Mouse (Mus musculus): ENCODE data around the gene Zmynd19. TPM values are rescaled to one million over a fixed set of nuclear protein-coding genes. Genes with fewer than 3 reads are reported as not detected.
A peak's percentile ranks its signal among the peaks of the same experiment; 100 is the strongest.
"Not testable (repeated sequence)": the region's sequence is repeated elsewhere in the genome, so short reads cannot be mapped to it uniquely, and the experiment has no call there.

The Zmynd19 gene
- polyA plus RNA-seq, 1 experiment from 2014 or later: 31.9 TPM

DNA sequence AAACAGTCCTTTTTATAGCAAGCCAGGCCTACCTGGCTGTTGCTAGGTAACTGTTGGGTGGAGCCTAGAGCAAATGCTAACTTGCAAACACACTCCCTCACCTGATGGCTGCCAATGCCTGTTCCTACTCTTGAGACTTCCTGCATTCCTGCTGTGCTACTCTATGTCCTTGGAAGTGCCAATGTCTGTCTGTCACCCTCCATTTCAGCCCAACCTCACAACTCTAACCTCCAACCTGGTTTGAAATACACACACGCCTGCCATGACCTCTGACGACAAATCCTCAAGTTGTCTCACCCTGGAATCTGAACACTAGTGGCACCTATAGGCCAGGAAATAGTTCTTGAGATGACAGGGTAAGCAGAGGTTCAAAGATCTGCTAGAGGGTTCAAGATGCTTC is 20.5 kb upstream of the Zmynd19 start:
- H3K4me2 ChIP-seq (ENCODE audit: low read depth): no peak overlapping the region
- no peak overlapping the region for H3K27ac ChIP-seq (ENCODE audit: low read depth, low read length)
- H3K9me3 ChIP-seq (ENCODE audit: control insufficient read depth, low read length): no peaks in the 10 kb centered on the region
- WGBS: 54% methylated on average over 2 of the region's 2 CpGs
- H3K36me3 ChIP-seq (ENCODE audit: control insufficient read depth, insufficient read depth, low read length): no peaks in the 10 kb centered on the region
- no peaks in the 10 kb centered on the region for H3K4me1 ChIP-seq (ENCODE audit: control insufficient read depth, insufficient read depth, low read length)
- DNase-seq (ENCODE audit: low spot score): no peak
- H3K27me3 ChIP-seq (ENCODE audit: control insufficient read depth, insufficient read depth, low read length): no peaks in the 10 kb centered on the region
- ATAC-seq (ENCODE audit: insufficient read depth, low FRiP score, low TSS enrichment): no peak
- H3K4me3 ChIP-seq (ENCODE audit: low read depth, low read length): no peak overlapping the region
- H3K9ac ChIP-seq (ENCODE audit: low read length): no peak overlapping the region

DNA sequence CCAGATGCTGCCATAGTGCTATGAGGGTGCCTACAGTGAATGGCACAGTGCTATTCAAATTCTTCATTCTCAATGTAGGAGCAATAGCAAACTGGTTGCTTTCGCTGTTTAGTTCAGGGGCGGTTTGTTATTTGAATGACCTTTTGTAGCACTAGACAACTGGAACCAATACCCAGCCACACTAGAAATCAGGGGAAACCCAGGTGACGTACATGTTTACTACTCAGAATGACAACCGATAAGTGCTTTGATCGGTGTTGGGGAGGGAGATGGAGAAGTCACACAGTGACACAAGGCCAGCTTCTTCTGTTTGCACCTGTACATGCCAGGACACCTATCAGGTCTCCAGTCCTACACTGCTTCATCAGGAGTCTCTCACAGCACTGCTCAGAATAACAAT is 20.0 kb upstream of the Zmynd19 start:
- Histone ChIP-seq H3K27ac (ENCODE audit: low read depth, low read length) (no peak overlapping the region), H3K4me1 (ENCODE audit: control insufficient read depth, insufficient read depth, low read length) (no peaks in the 10 kb centered on the region), H3K9ac (ENCODE audit: low read length) (no peak overlapping the region), H3K36me3 (ENCODE audit: control insufficient read depth, insufficient read depth, low read length) (no peaks in the 10 kb centered on the region), H3K4me2 (ENCODE audit: low read depth) (no peak overlapping the region), H3K27me3 (ENCODE audit: control insufficient read depth, insufficient read depth, low read length) (no peaks in the 10 kb centered on the region), H3K4me3 (ENCODE audit: low read depth, low read length) (no peak overlapping the region), H3K9me3 (ENCODE audit: control insufficient read depth, low read length) (no peaks in the 10 kb centered on the region)
- ATAC-seq (ENCODE audit: insufficient read depth, low FRiP score, low TSS enrichment) (no peak), DNase-seq (ENCODE audit: low spot score) (no peak)
- 95% methylated on average over 5 of the region's 5 CpGs for WGBS

DNA sequence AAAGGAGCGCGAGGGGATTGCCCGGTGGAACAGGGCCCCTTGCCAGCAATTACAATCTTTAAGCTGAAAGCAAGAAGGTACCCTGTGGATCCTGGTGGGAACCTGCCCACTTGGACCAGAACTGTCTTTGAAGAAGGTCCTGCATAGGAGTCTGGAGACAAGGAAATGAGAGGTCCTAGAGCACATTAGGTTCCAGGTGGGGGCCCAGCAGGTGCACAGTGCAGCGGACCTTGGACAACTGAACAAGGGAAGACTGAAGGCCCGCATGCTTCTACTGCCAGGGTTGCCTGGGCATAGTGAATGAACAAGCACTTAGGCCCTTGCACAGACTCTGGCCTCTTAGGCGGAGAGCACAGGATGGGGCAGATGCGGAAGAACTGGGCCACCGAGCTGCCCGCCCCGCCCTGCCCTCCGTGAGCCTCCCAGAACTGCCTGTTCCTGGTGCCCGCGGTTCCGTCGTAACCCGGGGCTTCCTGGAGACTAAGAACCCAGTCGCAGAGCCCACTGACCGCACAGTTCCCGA is 15.1 kb upstream of the Zmynd19 start:
- Histone ChIP-seq H3K36me3 (ENCODE audit: control insufficient read depth, insufficient read depth, low read length) (no peaks in the 10 kb centered on the region), H3K27me3 (ENCODE audit: control insufficient read depth, insufficient read depth, low read length) (no peaks in the 10 kb centered on the region), H3K27ac (ENCODE audit: low read depth, low read length) (no peak overlapping the region), H3K4me2 (ENCODE audit: low read depth) (peak overlapping the region; percentile 98), H3K9ac (ENCODE audit: low read length) (peak overlapping the region; percentile 69), H3K4me3 (ENCODE audit: low read depth, low read length) (peak overlapping the region; percentile 56), H3K4me1 (ENCODE audit: control insufficient read depth, insufficient read depth, low read length) (peaks cover 3% of the 10 kb centered on the region; the same call in 1 of the 2 replicates), H3K9me3 (ENCODE audit: control insufficient read depth, low read length) (no peaks in the 10 kb centered on the region)
- 6% methylated on average over 19 of the region's 19 CpGs for WGBS
- DNase-seq (ENCODE audit: low spot score): no peak
- ATAC-seq (ENCODE audit: insufficient read depth, low FRiP score, low TSS enrichment): peak; percentile 49

DNA sequence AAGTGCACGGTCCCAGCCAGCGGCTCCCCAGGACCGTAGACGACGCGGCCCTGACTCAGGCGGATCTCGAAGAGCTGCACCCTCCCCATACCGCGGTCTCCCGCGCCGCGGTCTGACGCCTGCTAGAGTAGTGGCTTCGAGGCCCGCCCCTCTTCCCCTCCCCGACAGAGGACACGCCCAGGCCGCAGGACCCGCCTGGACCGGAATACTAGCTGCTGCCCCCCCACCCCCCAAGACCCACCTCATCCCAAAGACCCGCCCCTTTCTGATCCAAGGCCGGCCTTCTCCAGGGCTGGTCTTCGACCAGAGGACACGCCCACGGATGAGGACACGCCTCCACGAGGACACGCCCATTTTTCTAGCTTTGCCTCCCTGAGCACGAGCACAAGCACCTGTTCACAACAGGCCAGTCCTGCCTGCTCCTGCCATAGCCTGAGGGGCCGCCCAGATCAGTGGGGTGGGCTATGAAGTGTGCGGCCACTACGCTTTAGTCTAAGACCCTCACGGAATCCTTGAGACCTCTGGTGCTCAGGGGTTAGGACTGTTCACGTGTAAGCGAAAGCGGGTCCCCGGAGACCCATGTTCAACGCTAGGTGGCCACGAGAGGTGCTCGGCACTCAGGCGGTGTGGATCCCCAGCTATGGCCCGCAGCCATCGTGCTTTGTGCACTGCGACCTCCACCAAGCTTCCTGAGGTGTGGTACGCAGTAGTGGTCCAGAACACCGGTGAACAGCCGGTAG is 14.4 kb upstream of the Zmynd19 start, which contains the start of gene Arrdc1:
Arrdc1 (minus strand) TSS at position 196 of the 740 bp plus-strand sequence.
- H3K27ac ChIP-seq (ENCODE audit: low read depth, low read length): no peak within 1 kb of the TSS
- peaks cover 3% of the 10 kb centered on the region; the same call in 1 of the 2 replicates for H3K4me1 ChIP-seq (ENCODE audit: control insufficient read depth, insufficient read depth, low read length)
- peak; percentile 93 for DNase-seq (ENCODE audit: low spot score)
- H3K9me3 ChIP-seq (ENCODE audit: control insufficient read depth, low read length): no peaks in the 10 kb centered on the region
- peak within 1 kb of the TSS; percentile 69 for H3K9ac ChIP-seq (ENCODE audit: low read length)
- no peaks in the 10 kb centered on the region for H3K27me3 ChIP-seq (ENCODE audit: control insufficient read depth, insufficient read depth, low read length)
- ATAC-seq (ENCODE audit: insufficient read depth, low FRiP score, low TSS enrichment): peak; percentile 91
- under 1% methylated on average over 48 of the region's 49 CpGs for WGBS
- peak within 1 kb of the TSS; percentile 56 for H3K4me3 ChIP-seq (ENCODE audit: low read depth, low read length)
- peak within 1 kb of the TSS; percentile 98 for H3K4me2 ChIP-seq (ENCODE audit: low read depth)
- H3K36me3 ChIP-seq (ENCODE audit: control insufficient read depth, insufficient read depth, low read length): no peaks in the 10 kb centered on the region

DNA sequence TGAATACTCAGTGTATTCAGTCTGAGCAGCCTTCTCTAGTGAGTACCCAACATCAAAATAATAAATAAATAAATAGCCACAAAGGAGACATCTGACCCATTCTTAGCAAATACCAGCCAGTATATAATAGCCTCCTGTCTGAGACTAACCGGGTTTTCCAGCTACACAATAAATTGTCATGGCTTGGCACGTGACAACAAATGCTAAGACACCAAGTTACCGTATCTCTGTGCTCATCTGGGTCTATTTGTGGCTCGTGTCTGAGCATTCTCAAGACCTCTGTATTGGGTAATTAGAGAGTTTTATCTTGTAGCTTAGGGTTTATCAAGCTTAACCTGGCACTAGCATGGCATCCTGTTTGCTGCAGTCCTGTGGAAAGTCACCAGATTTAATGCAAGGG is 7.5 kb upstream of the Zmynd19 start:
- Histone ChIP-seq H3K4me1 (ENCODE audit: control insufficient read depth, insufficient read depth, low read length) (no peaks in the 10 kb centered on the region), H3K9me3 (ENCODE audit: control insufficient read depth, low read length) (no peaks in the 10 kb centered on the region), H3K36me3 (ENCODE audit: control insufficient read depth, insufficient read depth, low read length) (no peaks in the 10 kb centered on the region), H3K4me3 (ENCODE audit: low read depth, low read length) (no peak overlapping the region), H3K27me3 (ENCODE audit: control insufficient read depth, insufficient read depth, low read length) (no peaks in the 10 kb centered on the region), H3K9ac (ENCODE audit: low read length) (no peak overlapping the region), H3K4me2 (ENCODE audit: low read depth) (no peak overlapping the region), H3K27ac (ENCODE audit: low read depth, low read length) (no peak overlapping the region)
- ATAC-seq (ENCODE audit: insufficient read depth, low FRiP score, low TSS enrichment) (no peak), DNase-seq (ENCODE audit: low spot score) (no peak)
- 77% methylated on average over 4 of the region's 4 CpGs for WGBS

DNA sequence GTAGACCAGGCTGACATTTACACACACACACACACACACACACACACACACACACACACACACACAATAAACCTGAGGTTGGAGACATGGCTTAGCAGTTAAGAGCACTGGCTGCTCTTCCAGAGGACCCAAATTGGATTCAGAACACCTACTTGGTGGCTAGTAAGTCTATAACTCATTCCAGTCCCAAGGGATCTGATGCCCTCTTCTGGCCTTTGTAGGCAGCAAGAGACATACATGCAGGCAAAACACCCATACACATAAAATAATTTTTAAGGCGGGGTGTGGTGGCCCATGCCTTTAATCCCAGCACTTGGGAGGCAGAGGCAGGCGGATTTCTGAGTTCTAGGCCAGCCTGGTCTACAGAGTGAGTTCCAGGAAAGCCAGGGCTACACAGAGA is 5.3 kb upstream of the Zmynd19 start:
- not testable (repeated sequence) for H3K4me1 ChIP-seq (ENCODE audit: control insufficient read depth, insufficient read depth, low read length); H3K4me2 ChIP-seq (ENCODE audit: low read depth); H3K27me3 ChIP-seq (ENCODE audit: control insufficient read depth, insufficient read depth, low read length); H3K4me3 ChIP-seq (ENCODE audit: low read depth, low read length); H3K27ac ChIP-seq (ENCODE audit: low read depth, low read length); DNase-seq (ENCODE audit: low spot score); H3K9me3 ChIP-seq (ENCODE audit: control insufficient read depth, low read length); ATAC-seq (ENCODE audit: insufficient read depth, low FRiP score, low TSS enrichment); H3K36me3 ChIP-seq (ENCODE audit: control insufficient read depth, insufficient read depth, low read length); H3K9ac ChIP-seq (ENCODE audit: low read length)
- WGBS: 57% methylated on average over 2 of the region's 2 CpGs

DNA sequence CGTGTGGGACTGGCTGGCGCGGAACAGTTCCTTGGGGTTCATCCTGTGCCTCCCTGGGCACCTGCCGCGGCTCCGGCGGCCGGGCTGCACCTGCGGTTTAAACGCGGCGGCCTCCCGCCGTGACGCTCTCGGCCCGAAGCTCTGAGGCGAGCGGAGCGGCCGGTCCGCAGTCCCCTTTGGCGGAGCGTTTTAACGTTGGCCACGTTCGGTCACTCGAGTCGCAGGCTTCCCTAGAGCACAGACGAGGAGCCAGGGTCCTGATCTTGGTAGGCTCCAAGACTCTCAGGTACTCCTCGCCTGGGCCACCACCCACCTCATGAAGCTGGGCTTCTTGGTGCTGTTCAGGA is 570 bp downstream of the Zmynd19 start:
- peak overlapping the region; percentile 94 for H3K4me2 ChIP-seq (ENCODE audit: low read depth)
- H3K36me3 ChIP-seq (ENCODE audit: control insufficient read depth, insufficient read depth, low read length): peaks cover 2% of the 10 kb centered on the region
- no peaks in the 10 kb centered on the region for H3K9me3 ChIP-seq (ENCODE audit: control insufficient read depth, low read length)
- under 1% methylated on average over 31 of the region's 31 CpGs for WGBS
- no peaks in the 10 kb centered on the region for H3K27me3 ChIP-seq (ENCODE audit: control insufficient read depth, insufficient read depth, low read length)
- no peak for ATAC-seq (ENCODE audit: insufficient read depth, low FRiP score, low TSS enrichment)
- peak overlapping the region; percentile 98 for H3K4me3 ChIP-seq (ENCODE audit: low read depth, low read length)
- H3K9ac ChIP-seq (ENCODE audit: low read length): peak overlapping the region; percentile 94
- H3K4me1 ChIP-seq (ENCODE audit: control insufficient read depth, insufficient read depth, low read length): peaks cover 6% of the 10 kb centered on the region
- peak; percentile 23 for DNase-seq (ENCODE audit: low spot score)
- H3K27ac ChIP-seq (ENCODE audit: low read depth, low read length): peak overlapping the region; percentile 53; the same call in 1 of the 2 replicates

DNA sequence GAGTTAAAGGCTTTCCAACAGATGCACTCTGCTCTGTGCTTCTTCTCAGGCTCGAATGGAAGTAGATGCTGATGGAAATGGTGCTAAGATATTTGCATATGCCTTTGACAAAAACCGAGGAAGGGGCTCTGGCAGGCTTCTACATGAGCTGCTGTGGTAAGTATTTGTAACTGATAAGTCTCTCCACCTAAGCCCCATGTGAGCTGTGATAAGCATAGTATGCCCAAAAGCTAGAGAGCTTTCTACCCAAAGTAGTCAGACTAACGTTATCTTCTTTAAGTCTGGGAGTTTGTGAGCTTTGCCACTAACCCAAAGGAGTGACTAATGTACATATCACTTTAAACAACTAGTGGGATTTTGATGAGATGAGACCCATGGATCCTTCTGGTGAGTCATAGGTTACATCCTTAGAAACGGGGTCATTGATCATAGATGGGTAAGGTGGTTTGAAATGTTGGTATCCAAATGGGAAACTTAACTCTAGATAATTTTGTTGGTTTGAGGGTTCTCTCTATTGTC is 3.0 kb downstream of the Zmynd19 start:
- no peak overlapping the region for H3K4me3 ChIP-seq (ENCODE audit: low read depth, low read length)
- no peaks in the 10 kb centered on the region for H3K27me3 ChIP-seq (ENCODE audit: control insufficient read depth, insufficient read depth, low read length)
- DNase-seq (ENCODE audit: low spot score) (no peak), ATAC-seq (ENCODE audit: insufficient read depth, low FRiP score, low TSS enrichment) (no peak)
- H3K4me1 ChIP-seq (ENCODE audit: control insufficient read depth, insufficient read depth, low read length): peaks cover 6% of the 10 kb centered on the region
- no peak overlapping the region for H3K4me2 ChIP-seq (ENCODE audit: low read depth)
- no peak overlapping the region for H3K9ac ChIP-seq (ENCODE audit: low read length)
- H3K36me3 ChIP-seq (ENCODE audit: control insufficient read depth, insufficient read depth, low read length): peaks cover 10% of the 10 kb centered on the region
- no peak overlapping the region for H3K27ac ChIP-seq (ENCODE audit: low read depth, low read length)
- no peaks in the 10 kb centered on the region for H3K9me3 ChIP-seq (ENCODE audit: control insufficient read depth, low read length)
- 93% methylated on average over 4 of the region's 4 CpGs for WGBS

DNA sequence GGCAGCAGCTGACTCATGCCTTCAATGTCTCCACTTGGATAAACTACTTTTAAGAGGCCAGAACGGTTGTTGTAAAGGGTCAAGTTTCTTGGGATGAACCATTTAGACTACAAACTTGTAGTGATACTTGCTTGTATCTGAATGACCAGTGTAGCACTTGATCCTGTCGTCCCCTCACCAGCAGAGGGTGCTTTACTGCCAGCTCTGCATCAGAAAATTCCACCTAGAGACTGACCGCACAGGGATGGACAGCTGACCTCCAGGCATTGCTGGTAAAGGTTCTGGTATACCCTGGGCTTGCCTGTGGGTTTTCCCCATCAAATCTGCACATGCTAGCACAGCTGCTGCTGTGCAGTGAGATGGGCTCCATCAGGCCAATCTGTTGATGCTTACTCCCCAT is 11.3 kb downstream of the Zmynd19 start:
- Histone ChIP-seq H3K27ac (ENCODE audit: low read depth, low read length) (no peak overlapping the region), H3K9me3 (ENCODE audit: control insufficient read depth, low read length) (no peaks in the 10 kb centered on the region), H3K4me2 (ENCODE audit: low read depth) (no peak overlapping the region), H3K4me3 (ENCODE audit: low read depth, low read length) (no peak overlapping the region), H3K4me1 (ENCODE audit: control insufficient read depth, insufficient read depth, low read length) (peaks cover 4% of the 10 kb centered on the region; the same call in 1 of the 2 replicates), H3K27me3 (ENCODE audit: control insufficient read depth, insufficient read depth, low read length) (no peaks in the 10 kb centered on the region), H3K9ac (ENCODE audit: low read length) (no peak overlapping the region), H3K36me3 (ENCODE audit: control insufficient read depth, insufficient read depth, low read length) (peaks cover 20% of the 10 kb centered on the region; the same call in 1 of the 2 replicates)
- WGBS: 35% methylated on average over 3 of the region's 3 CpGs
- DNase-seq (ENCODE audit: low spot score) (peak; percentile 35), ATAC-seq (ENCODE audit: insufficient read depth, low FRiP score, low TSS enrichment) (no peak)
